Mouse (Mus musculus): Measurements from ENCODE around the gene Hps1. TPM values are rescaled to one million over a fixed set of nuclear protein-coding genes. Genes with fewer than 3 reads are reported as not detected.

Gene Hps1
- polyA plus RNA-seq, 1 experiment from 2014 or later = 15.6 TPM

DNA sequence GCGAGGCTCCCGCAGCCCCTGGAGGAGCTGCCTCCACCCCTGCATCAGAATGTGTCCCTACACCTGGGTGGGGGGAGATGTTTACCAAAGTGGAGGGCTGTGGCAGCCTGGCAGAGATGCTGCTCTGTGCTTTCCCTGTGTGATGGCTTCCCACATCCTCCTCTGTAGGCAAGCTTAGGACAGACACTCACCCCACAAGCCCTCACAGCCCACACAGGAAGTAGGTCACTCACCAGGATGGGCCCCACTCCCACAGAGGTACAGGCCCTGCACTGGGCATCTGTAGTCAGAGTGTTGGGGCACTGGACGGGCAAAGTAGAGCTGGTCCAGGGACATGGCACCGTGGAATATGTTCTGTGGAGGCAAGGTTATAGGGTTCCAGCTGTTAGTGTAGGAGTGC, 52.4 kb downstream of the Hps1 start:
- no peak overlapping the region for H3K4me2 ChIP-seq (ENCODE audit: low read depth, low read length)
- H3K27ac ChIP-seq (ENCODE audit: low read length) = no peak overlapping the region
- no peak overlapping the region for H3K9ac ChIP-seq (ENCODE audit: low read length)
- 86% methylated on average over 4 of the region's 4 CpGs for WGBS
- no peak for ATAC-seq (ENCODE audit: insufficient read depth, low FRiP score)
- peaks cover 6% of the 10 kb centered on the region for H3K4me1 ChIP-seq (ENCODE audit: control insufficient read depth, insufficient read depth, low read length)
- H3K36me3 ChIP-seq (ENCODE audit: control insufficient read depth, insufficient read depth, low read length) = no peaks in the 10 kb centered on the region
- no peak overlapping the region for H3K4me3 ChIP-seq (replicated peaks; ENCODE audit: low read length)
- no peaks in the 10 kb centered on the region for H3K27me3 ChIP-seq (ENCODE audit: control insufficient read depth, insufficient read depth, low read length)
- H3K9me3 ChIP-seq (replicated peaks; ENCODE audit: control insufficient read depth, low read length) = no peaks in the 10 kb centered on the region

DNA sequence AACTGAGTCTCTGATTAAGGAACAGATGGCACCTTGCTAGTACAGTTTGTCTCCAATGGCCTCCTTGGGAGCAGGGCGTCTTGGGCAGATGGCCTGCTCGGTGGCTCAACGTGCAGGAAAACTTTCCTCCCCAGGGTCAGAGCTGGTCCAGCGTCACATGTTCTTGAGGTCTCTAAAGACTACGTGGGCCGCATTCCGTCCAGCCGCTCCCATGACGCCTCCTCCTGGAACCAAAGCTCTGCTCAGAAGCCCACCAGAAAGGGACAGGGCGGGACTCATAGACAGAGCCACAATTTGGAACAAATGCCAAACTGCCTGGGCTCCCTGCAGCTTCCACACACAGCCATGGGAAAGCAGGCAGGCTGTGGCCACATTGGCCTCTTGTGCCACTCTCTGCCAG, 53.0 kb downstream of the Hps1 start:
- Histone ChIP-seq H3K27me3 (ENCODE audit: control insufficient read depth, insufficient read depth, low read length) (no peaks in the 10 kb centered on the region), H3K9me3 (replicated peaks; ENCODE audit: control insufficient read depth, low read length) (no peaks in the 10 kb centered on the region), H3K4me1 (ENCODE audit: control insufficient read depth, insufficient read depth, low read length) (peaks cover 6% of the 10 kb centered on the region), H3K4me2 (ENCODE audit: low read depth, low read length) (no peak overlapping the region), H3K27ac (ENCODE audit: low read length) (no peak overlapping the region), H3K36me3 (ENCODE audit: control insufficient read depth, insufficient read depth, low read length) (no peaks in the 10 kb centered on the region), H3K4me3 (replicated peaks; ENCODE audit: low read length) (no peak overlapping the region), H3K9ac (ENCODE audit: low read length) (no peak overlapping the region)
- 91% methylated on average over 10 of the region's 10 CpGs for WGBS
- no peak for ATAC-seq (ENCODE audit: insufficient read depth, low FRiP score)

DNA sequence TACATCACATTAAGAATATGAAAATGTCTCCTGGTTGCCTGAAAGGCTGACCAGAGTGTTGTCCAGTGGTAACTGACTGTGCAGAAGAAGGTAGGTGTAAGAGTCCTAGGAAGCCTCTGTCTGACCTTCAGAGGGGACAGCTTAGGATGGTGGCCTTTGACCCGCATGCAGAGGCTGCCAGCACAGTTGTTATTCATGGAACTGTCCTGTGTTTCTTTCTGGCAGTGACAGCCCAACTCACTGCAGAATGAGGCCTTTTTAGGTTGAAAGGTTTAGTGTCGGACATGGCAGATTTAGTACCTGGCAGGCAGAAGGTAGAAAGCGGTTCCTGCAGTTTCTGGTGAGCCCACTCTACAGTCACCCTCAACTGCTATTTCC, 53.8 kb downstream of the Hps1 start:
- Histone ChIP-seq H3K4me2 (ENCODE audit: low read depth, low read length) (no peak overlapping the region), H3K36me3 (ENCODE audit: control insufficient read depth, insufficient read depth, low read length) (no peaks in the 10 kb centered on the region), H3K4me1 (ENCODE audit: control insufficient read depth, insufficient read depth, low read length) (peaks cover 6% of the 10 kb centered on the region), H3K4me3 (replicated peaks; ENCODE audit: low read length) (no peak overlapping the region), H3K27ac (ENCODE audit: low read length) (no peak overlapping the region), H3K27me3 (ENCODE audit: control insufficient read depth, insufficient read depth, low read length) (no peaks in the 10 kb centered on the region), H3K9ac (ENCODE audit: low read length) (no peak overlapping the region), H3K9me3 (replicated peaks; ENCODE audit: control insufficient read depth, low read length) (no peaks in the 10 kb centered on the region)
- ATAC-seq (ENCODE audit: insufficient read depth, low FRiP score) = no peak
- WGBS = 78% methylated on average over 3 of the region's 3 CpGs

DNA sequence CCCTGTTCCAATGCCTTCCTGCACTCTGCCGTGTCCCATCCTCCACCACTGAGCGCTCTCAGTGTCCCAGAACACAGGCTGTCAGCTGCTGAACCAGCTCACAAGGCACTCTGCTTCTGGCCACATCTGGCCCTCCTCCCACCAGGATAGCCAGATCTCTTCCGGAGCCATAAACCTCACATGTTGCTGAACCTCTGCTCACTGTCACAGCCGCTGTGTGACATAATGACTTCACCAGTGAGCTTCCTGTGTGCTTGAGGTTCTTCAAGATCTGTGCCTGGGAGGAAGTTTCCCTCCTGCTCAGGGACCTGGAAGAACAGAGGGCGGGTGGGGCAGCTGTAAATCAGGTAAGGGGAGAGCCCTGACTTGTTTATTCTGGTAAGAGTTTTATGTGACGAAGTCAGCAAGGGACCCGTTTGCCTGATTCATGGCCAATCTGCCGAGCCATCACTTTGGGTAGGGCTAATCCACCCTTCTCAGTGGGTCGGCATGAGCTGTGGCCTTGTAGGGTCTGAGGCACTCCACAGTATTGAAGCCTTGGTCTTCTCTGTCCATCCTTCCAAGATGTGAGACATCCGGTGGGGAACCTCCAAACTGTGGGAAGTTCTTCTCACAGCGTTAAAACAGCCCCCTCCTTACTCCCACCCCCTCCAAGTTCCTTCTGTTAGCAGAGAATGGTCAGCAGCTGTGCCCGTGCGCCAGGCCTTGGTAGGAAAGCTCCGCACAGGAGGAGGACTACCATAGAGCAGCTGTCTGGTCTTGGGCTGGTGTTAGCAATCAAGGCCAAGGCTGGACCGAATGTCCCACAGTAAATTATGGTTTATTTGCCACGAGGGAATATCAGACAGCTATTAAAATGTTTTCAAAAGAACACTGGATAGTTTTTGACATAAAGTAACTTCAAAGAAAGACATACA, 54.5 kb downstream of the Hps1 start:
- Histone ChIP-seq H3K36me3 (ENCODE audit: control insufficient read depth, insufficient read depth, low read length) (no peaks in the 10 kb centered on the region), H3K9me3 (replicated peaks; ENCODE audit: control insufficient read depth, low read length) (no peaks in the 10 kb centered on the region), H3K4me2 (ENCODE audit: low read depth, low read length) (no peak overlapping the region), H3K27me3 (ENCODE audit: control insufficient read depth, insufficient read depth, low read length) (no peaks in the 10 kb centered on the region), H3K4me3 (replicated peaks; ENCODE audit: low read length) (no peak overlapping the region), H3K27ac (ENCODE audit: low read length) (no peak overlapping the region), H3K9ac (ENCODE audit: low read length) (peak overlapping the region; percentile 32; the same call in 1 of the 2 replicates), H3K4me1 (ENCODE audit: control insufficient read depth, insufficient read depth, low read length) (peaks cover 6% of the 10 kb centered on the region)
- WGBS = 44% methylated on average over 16 of the region's 16 CpGs
- peak; percentile 32; the same call in 1 of the 2 replicates for ATAC-seq (ENCODE audit: insufficient read depth, low FRiP score)

DNA sequence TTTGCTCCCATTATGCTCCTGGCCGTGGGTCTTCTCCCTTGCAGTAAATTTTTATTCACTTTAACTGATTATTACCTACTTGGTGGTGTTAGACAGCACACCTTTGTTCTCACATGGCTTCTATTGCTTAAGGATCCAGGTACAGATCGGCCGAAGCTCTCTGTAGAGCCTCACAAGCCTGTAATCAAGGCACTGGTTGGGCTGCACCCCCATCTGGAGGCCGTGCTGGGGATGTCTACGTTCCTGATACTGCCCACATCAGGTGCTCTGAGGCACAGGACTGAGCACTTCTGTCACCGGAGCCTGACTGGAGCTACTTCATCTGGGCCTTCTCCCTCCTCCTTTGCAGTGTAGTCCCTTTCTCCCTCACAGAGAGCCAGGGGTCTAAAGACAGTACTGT, 56.5 kb downstream of the Hps1 start:
- Histone ChIP-seq H3K9me3 (replicated peaks; ENCODE audit: control insufficient read depth, low read length) (no peaks in the 10 kb centered on the region), H3K9ac (ENCODE audit: low read length) (no peak overlapping the region), H3K4me3 (replicated peaks; ENCODE audit: low read length) (no peak overlapping the region), H3K27ac (ENCODE audit: low read length) (no peak overlapping the region), H3K36me3 (ENCODE audit: control insufficient read depth, insufficient read depth, low read length) (no peaks in the 10 kb centered on the region), H3K27me3 (ENCODE audit: control insufficient read depth, insufficient read depth, low read length) (no peaks in the 10 kb centered on the region), H3K4me1 (ENCODE audit: control insufficient read depth, insufficient read depth, low read length) (peaks cover 6% of the 10 kb centered on the region), H3K4me2 (ENCODE audit: low read depth, low read length) (no peak overlapping the region)
- no peak for ATAC-seq (ENCODE audit: insufficient read depth, low FRiP score)
- WGBS = 68% methylated on average over 6 of the region's 6 CpGs

DNA sequence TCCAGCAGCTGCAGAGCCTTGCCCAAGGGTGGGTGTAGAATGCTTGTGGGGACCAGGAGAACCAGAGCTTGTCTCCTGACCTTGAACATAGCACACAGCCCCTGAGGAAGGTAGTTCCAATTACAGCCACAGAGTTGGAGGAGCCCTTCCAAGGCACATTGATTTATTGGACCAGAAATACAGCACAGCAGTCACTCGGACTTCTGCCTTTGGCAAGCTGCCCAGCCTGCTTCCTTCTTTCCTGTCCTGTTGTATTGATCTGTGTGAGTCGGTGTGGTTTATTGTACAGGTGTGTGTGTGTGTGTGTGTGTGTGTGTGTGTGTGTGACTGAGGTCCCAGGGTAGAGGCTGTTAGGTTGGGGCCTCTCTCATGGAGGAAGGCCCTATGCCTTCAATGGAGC, 57.3 kb downstream of the Hps1 start:
- H3K4me2 ChIP-seq (ENCODE audit: low read depth, low read length) = no peak overlapping the region
- H3K27me3 ChIP-seq (ENCODE audit: control insufficient read depth, insufficient read depth, low read length) = no peaks in the 10 kb centered on the region
- WGBS = 0% methylated on average over 2 of the region's 2 CpGs
- peaks cover 6% of the 10 kb centered on the region for H3K4me1 ChIP-seq (ENCODE audit: control insufficient read depth, insufficient read depth, low read length)
- no peaks in the 10 kb centered on the region for H3K36me3 ChIP-seq (ENCODE audit: control insufficient read depth, insufficient read depth, low read length)
- no peak overlapping the region for H3K4me3 ChIP-seq (replicated peaks; ENCODE audit: low read length)
- H3K9me3 ChIP-seq (replicated peaks; ENCODE audit: control insufficient read depth, low read length) = no peaks in the 10 kb centered on the region
- no peak overlapping the region for H3K9ac ChIP-seq (ENCODE audit: low read length)
- no peak overlapping the region for H3K27ac ChIP-seq (ENCODE audit: low read length)
- peak; percentile 67 for ATAC-seq (ENCODE audit: insufficient read depth, low FRiP score)

DNA sequence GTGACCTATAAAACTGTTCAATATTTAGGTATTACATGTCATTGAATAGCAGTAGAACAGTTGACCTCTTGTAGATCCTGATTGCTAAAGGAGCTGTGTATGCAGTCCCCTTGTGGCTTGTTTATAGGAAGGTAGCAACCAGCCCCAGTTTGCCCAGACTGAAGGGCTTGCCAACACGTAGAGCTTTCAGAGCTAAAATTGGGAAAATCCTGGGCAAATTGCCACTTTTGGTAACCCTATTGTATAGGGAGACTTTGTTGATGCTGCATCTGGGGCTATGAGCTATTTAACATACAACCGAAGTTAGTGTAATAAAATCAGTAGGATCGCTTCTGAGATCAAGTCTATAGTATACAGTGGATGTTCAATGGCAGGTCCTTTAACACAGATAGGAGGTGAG, 61.7 kb downstream of the Hps1 start:
- 76% methylated on average over 3 of the region's 3 CpGs for WGBS
- Histone ChIP-seq H3K9ac (ENCODE audit: low read length) (no peak overlapping the region), H3K27ac (ENCODE audit: low read length) (no peak overlapping the region), H3K9me3 (replicated peaks; ENCODE audit: control insufficient read depth, low read length) (no peaks in the 10 kb centered on the region), H3K36me3 (ENCODE audit: control insufficient read depth, insufficient read depth, low read length) (no peaks in the 10 kb centered on the region), H3K4me1 (ENCODE audit: control insufficient read depth, insufficient read depth, low read length) (no peaks in the 10 kb centered on the region; the same call in 1 of the 2 replicates), H3K4me2 (ENCODE audit: low read depth, low read length) (no peak overlapping the region), H3K27me3 (ENCODE audit: control insufficient read depth, insufficient read depth, low read length) (no peaks in the 10 kb centered on the region), H3K4me3 (replicated peaks; ENCODE audit: low read length) (no peak overlapping the region)
- ATAC-seq (ENCODE audit: insufficient read depth, low FRiP score) = no peak

DNA sequence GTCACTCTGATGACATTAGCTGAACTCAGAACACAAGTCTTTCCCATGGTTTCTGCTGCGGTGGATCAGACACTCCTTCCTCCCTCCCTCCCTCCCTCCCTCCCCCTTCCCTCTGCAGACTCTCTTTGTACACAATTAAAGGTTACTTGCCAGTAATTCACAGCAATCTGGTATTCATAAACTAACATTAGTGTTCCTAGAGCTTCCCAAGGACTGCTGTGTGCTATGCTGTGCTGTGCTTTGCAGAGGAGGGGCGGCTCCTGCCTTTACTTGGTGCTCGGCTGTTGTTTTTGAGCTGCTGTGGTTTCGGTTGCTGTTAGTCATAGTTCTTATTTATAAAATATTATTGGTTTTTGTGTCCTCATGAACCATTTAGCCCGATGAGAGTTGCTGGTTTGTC, 62.1 kb downstream of the Hps1 start:
- Histone ChIP-seq H3K4me3 (replicated peaks; ENCODE audit: low read length) (no peak overlapping the region), H3K4me1 (ENCODE audit: control insufficient read depth, insufficient read depth, low read length) (no peaks in the 10 kb centered on the region; the same call in 1 of the 2 replicates), H3K9me3 (replicated peaks; ENCODE audit: control insufficient read depth, low read length) (no peaks in the 10 kb centered on the region), H3K36me3 (ENCODE audit: control insufficient read depth, insufficient read depth, low read length) (no peaks in the 10 kb centered on the region), H3K27ac (ENCODE audit: low read length) (no peak overlapping the region), H3K4me2 (ENCODE audit: low read depth, low read length) (no peak overlapping the region), H3K27me3 (ENCODE audit: control insufficient read depth, insufficient read depth, low read length) (no peaks in the 10 kb centered on the region), H3K9ac (ENCODE audit: low read length) (no peak overlapping the region)
- ATAC-seq (ENCODE audit: insufficient read depth, low FRiP score) = no peak
- WGBS = 55% methylated on average over 5 of the region's 5 CpGs

DNA sequence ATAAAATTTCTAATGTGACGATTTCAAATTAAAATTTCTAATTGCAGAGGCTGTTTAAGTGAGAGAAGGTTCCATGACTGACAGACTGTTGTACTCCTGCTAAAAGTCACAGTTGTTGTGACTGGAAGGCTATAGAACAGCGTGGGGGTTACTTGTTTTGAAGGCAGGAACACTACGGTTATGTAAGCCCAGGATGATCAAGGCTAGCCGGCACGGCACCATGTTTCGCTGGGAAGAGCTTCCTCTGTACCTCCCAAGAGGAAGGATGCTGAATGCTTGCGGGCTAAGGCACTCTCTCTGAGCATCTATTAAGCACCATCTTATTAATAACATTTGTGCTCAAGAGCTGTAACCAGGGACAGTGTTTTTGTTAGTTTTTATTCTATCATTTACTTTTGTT, 63.3 kb downstream of the Hps1 start:
- no peaks in the 10 kb centered on the region for H3K27me3 ChIP-seq (ENCODE audit: control insufficient read depth, insufficient read depth, low read length)
- no peaks in the 10 kb centered on the region for H3K36me3 ChIP-seq (ENCODE audit: control insufficient read depth, insufficient read depth, low read length)
- H3K9me3 ChIP-seq (replicated peaks; ENCODE audit: control insufficient read depth, low read length) = no peaks in the 10 kb centered on the region
- no peak overlapping the region for H3K27ac ChIP-seq (ENCODE audit: low read length)
- no peak for ATAC-seq (ENCODE audit: insufficient read depth, low FRiP score)
- H3K4me1 ChIP-seq (ENCODE audit: control insufficient read depth, insufficient read depth, low read length) = no peaks in the 10 kb centered on the region
- WGBS = 77% methylated on average over 7 of the region's 7 CpGs
- no peak overlapping the region for H3K4me2 ChIP-seq (ENCODE audit: low read depth, low read length)
- H3K9ac ChIP-seq (ENCODE audit: low read length) = no peak overlapping the region
- no peak overlapping the region for H3K4me3 ChIP-seq (replicated peaks; ENCODE audit: low read length)
